Mouse (Mus musculus): ENCODE results near the gene Rpl18. TPM values are rescaled to one million over a fixed set of nuclear protein-coding genes. Genes with fewer than 3 reads are reported as not detected.

Gene Rpl18
- total RNA-seq, 2 experiments from 2014 or later = 433 to 449 TPM

DNA sequence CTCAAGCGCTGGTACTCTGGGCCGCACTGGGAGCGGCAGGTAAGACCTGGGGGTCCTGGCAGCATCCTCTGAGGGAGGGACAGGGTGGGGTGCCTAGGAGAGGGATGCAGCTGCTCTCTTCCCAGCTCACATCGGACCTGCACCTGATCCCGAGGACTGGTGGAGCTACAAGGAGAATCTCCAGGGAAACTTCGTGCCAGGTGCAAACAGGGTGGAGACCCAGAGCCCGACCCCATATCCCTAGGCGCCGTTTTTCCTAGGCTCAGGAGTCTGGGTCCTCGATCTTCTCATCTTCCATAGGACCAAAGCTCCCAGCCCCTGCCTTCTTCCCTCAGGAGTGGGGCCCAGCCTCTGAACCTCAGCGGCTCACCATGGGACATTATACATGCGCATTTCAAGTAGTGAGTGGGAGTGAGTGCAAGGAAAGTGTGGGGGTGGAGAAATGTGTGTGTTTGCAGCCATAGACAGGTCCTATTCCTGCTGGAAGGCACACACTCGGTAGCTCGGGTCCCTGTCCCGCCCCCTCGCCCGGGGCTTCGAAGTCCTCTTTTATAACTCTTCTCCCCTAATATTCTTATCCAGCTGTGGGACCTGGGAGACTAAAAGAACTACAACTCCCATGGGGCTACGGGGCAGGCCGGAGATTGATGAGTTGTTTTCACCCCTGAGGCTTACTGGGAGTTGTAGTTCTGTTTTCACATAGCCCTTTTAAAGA lies 14.8 kb upstream of the Rpl18 start:
- DNase-seq = peak; percentile 80

DNA sequence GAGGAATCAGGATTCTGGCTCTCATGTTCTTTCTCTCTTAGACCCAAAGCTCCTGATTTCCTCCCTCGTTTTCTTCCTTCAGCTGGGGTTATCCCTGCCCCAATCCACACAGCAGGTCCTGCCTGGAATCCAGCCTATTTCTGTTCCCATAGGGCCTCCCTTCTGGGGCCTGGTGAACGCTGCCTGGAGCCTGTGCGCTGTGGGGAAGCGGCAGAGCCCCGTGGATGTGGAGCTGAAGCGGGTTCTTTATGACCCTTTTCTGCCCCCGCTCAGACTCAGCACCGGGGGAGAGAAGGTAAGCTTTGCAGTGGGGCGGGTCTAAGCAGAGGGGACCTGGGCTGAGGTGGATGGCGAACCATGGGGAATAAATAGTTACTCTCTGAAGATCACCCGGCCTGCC lies 14.2 kb upstream of the Rpl18 start:
- peak; percentile 31 for DNase-seq

DNA sequence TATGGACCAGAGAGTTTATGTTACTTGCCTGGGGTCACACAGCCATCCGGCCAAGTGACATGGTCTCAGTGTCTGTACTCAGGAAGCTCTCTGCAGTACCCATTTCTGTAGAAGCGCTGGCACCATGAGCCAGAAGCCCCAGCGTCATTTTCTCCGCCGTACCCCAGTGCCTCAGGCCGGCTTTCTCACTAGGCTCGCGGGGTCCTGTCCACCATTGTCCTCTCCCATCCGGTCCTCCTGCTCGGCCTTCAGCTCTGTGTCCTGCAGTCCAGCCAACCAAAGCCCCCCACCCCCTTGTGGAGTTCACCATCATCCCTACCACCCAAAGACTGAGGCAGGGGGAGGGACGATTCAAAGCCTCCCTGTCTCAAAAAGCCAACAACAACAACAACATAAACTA lies 13.7 kb upstream of the Rpl18 start:
- DNase-seq = peak; percentile 13

DNA sequence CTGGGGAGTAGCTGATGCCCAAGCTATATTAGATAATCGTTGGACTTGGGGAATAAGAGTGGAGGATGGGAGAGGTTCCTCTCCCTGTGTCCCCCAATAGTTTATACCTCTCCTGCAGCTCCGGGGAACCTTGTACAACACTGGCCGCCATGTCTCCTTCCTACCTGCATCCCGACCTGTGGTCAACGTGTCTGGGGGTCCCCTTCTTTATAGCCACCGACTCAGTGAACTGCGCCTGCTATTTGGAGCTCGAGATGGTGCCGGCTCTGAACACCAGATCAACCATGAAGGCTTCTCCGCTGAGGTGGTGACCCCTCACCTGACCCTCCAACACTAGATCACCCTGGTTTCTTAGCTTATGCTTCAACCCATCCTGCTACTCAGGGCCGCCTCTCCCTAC lies 12.9 kb upstream of the Rpl18 start:
- no peak for DNase-seq

DNA sequence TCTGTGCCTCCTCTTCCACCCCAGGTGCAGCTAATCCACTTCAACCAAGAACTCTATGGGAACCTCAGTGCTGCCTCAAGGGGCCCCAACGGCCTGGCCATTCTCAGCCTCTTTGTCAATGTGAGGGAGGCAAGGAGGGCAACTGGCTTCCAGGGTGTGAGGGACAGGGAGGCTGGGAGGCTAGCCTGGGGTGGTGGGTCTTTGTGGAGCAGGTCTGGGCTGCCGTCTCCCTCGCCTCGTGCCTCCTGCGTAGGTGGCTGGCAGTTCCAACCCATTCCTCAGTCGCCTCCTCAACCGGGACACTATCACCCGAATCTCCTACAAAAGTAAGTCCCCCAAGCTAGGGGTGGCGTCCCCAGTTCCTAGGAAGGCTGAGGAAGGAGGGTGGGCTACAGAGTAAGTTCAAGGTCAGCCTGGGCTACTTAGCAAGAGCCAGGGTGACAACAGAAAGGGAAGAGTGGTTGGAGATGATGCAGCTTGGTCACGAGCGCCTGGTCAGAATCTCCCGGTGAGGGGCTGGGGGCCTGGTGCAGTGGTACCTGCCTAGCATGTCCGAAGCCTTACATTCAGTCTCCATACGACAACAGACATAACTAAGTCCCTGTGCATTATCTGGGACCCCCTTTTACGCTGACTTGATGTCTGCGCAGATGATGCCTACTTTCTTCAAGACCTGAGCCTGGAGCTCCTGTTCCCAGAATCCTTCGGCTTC lies 12.3 kb upstream of the Rpl18 start:
- DNase-seq = peak; percentile 29

DNA sequence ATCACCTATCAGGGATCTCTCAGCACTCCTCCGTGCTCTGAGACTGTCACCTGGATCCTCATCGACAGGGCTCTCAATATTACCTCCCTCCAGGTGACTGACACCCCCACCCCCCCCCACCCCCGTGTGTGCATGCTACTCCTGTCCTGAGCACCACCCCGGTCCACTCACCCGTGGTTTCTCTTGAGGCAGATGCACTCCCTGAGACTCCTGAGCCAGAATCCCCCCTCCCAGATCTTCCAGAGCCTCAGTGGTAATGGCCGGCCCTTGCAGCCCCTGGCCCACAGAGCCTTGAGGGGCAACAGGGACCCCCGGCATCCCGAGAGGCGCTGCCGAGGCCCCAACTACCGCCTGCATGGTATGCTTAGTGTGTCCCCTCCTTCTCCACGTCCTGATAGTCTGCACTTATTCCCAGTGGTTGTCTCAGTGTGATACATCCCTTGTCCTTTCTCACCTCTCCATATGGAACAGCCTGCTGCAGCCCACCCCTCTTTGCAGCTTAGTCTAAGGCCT lies 11.7 kb upstream of the Rpl18 start:
- peak; percentile 39 for DNase-seq

DNA sequence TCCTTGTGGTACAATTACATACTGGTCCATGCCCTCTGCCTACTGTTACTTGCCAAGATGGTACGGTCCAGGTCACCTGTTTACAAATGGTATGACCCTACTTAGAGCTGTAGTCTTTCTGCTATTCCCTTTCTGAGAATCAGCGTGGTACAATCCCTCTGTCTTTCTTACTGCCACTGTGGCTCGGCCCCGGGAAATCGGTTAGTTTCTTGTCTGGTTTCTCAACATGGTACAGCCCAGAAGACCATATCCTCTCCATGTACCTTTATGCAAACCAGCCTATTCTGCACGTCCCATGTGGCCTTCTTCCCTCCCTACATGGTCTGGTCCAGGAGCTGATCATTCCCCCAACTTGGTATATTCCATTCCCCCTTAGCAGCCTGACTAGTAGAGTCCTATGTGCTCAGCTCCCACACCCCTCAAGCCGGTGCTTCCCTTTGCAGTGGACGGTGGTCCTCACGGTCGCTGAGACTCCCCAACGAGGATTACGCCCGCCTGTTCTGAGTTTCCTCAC lies 11.2 kb upstream of the Rpl18 start:
- peak; percentile 77 for DNase-seq

DNA sequence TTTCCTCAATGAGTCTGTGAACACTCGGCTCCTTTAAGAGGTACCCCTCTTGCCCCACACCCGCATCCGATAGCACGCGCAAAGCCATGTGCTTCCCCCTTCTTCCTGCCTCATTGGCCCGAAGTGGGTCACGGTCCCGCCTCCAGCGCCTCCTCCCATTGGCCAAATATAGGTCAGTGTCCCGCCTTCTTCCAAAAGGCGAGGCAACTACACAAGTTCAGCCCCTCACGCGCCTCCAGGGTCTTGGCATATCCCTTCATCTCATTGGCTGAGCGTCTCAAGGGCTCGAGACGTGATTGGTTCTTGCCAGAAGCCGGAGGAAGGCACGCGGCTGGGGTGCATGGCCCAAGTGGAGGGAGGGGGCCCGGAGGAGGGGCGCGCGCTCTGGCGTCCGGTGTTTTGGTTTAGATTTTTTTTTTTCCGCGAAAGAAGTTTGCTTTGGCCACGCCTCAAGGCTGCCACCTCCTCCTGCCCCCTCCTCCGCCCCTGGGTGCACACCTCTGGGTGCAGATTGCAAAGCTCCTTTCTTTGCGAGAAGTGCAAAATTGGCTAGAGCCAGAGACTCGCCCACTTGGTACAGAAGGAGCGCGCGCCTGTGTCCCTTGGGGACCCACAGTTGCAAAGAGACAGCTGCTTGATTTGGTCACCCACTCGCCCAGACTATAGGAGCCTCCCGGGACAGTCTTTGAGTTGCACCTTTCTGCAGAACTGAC lies 10.4 kb upstream of the Rpl18 start, which contains the start of gene Dbp:
Gene Dbp (plus strand): TSS at position 359 of the 713 bp plus-strand sequence.
- peak; percentile 100 for DNase-seq

DNA sequence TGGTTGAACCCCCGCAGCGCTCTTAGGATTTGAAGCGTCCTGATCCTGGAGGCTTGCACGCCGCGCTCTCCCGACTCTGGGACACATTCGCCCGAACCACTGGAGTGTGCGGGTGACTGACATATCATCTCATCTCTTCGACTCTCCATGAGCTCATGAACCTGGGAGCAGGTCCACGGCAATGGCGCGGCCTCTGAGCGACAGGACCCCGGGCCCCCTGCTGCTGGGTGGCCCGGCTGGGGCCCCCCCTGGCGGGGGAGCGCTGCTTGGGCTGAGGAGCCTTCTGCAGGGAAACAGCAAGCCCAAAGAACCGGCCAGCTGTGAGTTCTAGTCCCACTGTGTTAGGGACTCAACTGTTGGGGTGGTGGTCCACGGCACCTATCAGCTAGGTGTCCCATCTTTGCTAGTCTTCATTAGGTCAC lies 9.8 kb upstream of the Rpl18 start:
- peak; percentile 66 for DNase-seq

DNA sequence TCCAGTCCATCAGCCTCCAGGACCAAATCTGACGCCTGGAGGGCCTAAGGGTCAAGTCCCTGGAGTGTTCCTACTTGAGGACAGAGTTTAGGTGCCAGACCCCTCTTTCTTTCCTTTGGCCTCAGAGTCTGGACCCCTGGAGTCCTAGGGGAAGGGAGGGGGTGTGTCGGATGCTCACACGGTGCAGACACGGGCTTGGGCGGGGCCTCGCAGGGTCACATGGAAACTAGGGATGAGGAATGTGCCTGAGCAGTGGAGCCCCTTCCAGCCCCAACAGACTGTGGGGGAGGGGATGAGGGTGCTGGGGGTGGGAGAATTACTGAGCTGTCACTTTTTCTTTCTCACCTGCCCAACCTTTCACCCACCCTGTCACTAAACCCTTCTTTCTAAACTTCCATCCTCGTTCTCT lies 9.4 kb upstream of the Rpl18 start:
- DNase-seq = peak; percentile 92

DNA sequence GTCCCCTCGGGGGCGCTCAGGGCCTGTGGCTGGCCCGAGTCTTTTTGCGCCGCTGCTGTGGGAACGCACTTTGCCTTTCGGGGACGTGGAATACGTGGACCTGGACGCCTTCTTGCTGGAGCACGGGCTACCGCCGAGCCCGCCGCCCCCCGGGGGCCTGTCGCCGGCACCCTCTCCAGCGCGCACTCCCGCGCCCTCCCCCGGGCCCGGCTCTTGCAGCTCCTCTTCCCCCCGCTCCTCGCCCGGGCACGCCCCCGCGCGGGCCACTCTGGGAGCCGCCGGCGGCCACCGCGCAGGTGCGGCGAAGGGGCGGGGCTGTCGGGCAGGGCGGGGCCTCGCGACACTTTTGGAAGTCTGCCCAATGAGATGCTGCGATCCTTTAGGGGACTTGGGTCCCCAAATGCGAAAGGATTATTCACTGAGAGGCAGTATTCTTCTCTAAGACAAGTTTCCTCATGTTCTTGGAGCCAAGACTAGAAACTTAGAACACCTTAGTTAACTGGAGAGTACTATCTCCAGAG lies 8.5 kb upstream of the Rpl18 start:
- peak; percentile 94 for DNase-seq

DNA sequence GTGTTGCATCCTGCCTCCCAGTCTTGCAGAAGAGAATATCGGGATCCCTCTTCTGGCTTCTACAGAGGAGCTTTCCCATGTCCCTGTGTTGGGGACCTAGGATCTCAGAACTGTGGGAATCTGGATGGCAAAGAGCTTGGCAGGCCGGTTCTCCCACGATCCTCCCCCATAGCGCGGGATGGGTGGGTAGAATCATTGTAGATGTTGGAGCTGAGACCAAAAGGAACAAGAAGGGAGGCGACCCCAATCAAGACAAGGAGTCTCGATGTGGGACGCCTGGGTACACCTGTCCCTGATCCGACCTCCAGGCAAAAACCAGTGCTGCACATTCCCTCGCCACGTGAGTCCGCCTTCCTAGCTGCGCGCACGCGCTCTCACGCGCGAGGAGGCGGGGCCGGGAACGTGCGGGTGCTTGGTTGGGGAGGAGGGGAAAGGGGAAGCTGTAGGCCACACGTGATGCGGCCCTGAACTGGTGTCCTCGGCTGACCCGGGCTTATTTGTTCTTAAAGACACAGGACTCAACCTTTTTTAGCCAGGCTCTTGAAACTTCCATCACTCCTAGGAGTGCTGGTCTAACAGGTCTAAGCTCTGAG lies 7.8 kb upstream of the Rpl18 start:
- DNase-seq = peak; percentile 98

DNA sequence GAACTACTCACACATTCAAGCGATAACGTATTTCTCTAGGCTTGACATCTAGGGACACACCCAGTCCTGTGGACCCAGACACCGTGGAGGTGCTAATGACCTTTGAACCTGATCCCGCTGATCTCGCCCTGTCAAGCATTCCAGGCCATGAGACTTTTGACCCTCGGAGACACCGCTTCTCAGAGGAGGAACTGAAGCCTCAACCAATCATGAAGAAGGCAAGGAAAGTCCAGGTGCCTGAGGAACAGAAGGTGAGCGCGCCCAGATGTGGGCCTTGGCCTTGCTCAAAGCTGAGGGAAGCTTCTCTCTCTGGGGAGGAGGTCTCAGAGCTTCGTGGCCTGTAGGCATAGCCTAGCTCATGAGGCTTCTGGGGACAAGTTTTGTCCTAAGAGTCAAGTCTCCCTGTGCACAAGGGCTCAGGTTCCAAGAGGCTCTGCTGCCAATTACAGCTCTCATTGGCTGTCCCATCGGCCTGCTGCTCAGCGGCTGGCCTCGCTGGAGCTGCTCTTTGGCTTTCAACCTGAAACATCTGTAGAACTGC lies 7.0 kb upstream of the Rpl18 start:
- DNase-seq = peak; percentile 74

DNA sequence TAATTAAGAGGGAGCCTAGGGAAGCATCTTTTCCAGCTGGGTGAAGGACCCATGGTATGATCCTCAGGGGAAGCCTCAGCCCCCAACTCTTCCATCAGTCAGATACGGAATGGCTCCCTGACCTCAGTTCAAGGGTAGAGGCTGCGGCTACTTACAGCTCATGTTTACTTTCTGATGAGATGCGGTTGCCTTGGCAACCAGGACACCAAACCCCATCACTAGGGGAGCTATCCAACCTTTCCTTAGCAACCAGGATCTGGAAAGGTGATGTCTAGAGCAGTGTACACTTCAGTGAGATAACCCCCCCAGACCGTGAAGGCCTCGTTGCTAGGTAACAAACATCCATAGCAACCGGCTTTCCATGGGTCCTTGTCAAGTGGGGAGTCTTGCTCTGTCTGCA lies 6.2 kb upstream of the Rpl18 start:
- DNase-seq = peak; percentile 8

DNA sequence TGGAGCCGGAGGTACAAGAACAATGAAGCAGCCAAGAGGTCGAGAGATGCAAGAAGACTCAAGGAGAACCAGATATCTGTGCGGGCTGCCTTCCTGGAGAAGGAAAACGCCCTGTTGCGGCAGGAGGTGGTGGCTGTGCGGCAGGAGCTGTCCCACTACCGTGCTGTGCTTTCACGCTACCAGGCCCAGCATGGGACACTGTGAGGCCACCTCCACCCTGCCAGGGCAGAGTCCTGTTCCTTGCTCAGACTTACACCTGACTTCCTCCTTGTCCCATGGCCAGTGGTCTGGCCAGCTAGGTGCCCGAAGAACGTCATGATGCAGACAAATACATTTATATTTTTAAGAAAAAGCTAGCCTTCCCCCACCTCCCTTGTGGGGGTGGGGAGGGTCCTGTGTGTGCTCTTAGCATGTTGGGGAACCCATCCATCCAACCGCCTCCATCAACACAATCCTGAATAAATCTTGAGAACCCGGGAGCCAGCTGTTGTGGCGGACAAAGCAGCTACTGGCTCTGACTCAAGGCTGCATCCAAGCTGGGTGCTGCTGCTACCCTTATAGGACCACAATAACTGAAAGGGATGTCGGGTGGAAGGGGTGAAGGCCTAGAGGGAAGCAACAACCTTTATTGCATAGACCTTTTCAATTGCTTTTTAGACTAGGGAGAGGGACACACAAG lies 5.4 kb upstream of the Rpl18 start:
- DNase-seq = peak; percentile 16

DNA sequence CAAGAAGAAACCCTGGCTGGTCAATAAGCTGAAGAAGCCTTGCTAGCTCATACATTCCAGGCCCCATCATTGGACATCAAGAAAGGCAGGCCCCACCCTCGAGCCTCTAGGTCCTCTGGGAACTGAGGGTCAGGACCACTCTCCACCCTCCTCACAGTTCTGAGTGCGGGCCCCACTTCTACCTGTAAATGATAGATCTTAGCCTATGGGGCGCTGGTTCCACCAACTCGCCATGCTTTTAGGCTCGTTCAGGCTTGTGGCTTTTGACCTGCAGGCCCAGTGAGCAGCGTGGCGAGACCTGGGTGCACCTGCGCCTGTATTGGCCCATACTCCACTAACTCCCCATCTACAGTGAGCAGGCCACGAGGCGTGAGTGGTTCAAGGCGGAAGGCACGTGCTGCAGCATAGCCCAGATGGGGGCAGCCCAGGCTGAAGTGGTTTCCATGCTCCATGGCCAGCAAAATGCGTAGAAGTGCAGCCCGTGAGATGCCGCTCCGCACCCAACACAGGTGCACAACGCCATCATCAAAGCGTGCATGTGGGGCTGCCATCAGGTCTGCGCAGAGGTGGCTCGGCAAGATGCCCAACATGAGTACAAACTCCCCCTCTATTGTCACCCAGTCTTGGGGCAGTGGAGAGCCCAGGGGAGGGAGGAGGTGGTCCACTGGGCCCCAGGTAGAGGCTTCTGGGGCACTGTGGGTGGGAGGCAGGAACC lies 4.6 kb upstream of the Rpl18 start:
- no peak for DNase-seq

DNA sequence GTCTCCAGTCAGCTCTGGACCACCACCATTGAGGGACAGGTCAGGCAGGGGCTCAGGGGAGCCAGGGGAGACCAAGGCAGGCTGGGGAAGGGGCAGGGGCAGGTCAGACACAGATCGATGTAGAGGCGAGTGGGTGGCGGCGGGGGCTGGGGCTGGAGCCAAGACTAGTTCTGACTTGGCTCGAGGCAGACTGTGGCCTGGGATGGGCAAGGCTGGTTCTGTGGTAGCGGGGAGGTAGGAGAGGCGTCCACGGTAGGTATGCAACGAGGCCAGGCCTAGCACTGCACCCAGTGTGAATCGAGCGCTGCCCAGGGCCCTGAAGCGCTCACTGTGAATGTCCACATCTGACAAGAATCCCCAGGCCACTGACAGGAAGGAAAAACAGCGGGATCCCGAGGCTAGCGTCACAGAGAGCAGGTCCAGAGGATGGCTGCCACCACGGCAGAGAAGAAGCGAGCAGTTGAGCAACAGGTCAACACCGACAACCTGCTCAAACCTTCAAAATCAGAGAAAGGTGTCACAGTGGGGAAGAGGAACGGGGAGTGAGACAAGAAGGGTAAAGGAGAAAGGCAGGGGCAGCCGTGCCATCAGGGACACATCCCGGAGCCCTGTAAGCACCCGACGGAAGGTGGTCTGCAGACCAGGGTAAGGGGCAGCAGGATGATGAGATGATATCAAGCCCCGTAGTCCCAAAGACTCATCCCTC lies 3.8 kb upstream of the Rpl18 start:
- peak; percentile 49 for DNase-seq

DNA sequence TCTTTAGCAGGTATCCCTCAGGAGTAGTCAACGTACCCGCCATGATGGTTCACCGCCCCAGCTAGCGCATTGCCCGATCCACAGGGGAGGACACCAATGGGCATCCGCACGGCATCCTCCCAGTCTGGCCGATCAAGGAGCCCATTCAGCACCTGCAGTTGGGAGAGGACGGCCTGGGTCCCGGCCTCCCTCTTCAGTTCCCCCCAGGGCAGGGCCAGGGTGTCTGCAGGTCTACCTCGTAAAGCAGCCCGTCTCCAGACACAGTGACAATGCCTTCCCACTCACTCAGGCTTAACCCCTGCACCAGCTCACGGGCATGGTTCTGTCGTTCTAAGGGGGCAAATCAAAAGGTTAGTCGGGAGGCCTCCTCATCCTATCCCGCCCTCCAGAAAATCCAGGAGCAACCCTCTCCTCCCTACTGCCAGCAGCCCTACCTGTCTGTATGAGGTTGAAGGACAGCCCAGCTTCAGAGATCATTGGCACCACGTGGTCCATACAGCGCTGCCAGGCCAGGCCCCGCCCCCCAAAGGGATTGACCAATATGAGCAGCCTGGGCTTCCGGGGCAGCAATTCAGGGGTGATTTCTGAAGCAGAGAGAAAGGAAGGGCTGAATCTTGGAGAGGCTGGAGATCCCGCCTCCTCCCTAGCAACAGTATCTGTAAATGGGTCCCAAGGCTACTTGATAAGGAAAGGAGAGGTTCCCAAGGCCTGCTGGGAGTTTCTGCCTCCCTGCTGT lies 3.1 kb upstream of the Rpl18 start:
- DNase-seq = peak; percentile 68

DNA sequence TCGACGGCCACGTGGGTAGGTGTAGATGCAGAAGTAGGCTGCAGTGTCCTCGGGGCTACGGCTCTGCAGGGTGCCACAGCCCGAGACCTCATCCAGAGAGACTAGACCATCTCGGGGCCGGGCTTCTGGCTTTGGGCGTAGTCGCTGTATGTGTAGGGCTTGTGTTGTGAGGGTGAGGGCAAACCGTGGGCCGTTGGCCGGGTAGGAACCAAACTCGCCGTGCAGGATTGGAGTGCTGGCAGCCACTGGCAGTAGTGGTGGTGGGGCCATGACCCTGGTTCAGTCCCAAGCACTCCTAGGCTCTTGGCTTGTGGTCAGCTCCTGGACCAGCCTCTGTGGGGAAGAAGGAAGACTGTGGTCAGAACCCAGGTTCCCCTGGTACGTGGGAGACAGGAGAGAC lies 1.9 kb upstream of the Rpl18 start:
- DNase-seq = no peak

All from gastrocnemius, postnatal 25 days (tissue).